Mouse (Mus musculus) midbrain, embryonic 15.5 days (tissue): ENCODE results near the gene Pgbd5. TPM values are rescaled to one million over a fixed set of nuclear protein-coding genes. Genes with fewer than 3 reads are reported as not detected.

Experiments
- ATAC-seq: fragments of 200-750 bp; cut with Nextera tagmentation; replicated peaks from 2 replicates; pipeline ENCODE4 v1.8.0; 2017; ENCODE audit warnings: moderate TSS enrichment
- H3K27ac ChIP-seq: fragments of 300-500 bp; sonication (generic); 2 replicates; pipeline ENCODE4 v1.5.1; 2015; ENCODE audit warnings: mild to moderate bottlenecking, inconsistent platforms
- H3K27me3 ChIP-seq: fragments of 300-500 bp; sonication (generic); replicated peaks from 2 replicates; pipeline ENCODE4 v1.6.1; 2015; ENCODE audit warnings: inconsistent platforms
- H3K36me3 ChIP-seq: fragments of 300-500 bp; sonication (generic); replicated peaks from 2 replicates; pipeline ENCODE4 v1.6.1; 2015; ENCODE audit warnings: inconsistent platforms
- H3K4me1 ChIP-seq: fragments of 300-500 bp; sonication (generic); 2 replicates; pipeline ENCODE4 v1.6.1; 2015; ENCODE audit warnings: inconsistent platforms
- H3K4me2 ChIP-seq: fragments of 300-500 bp; sonication (generic); 2 replicates; pipeline ENCODE4 v1.6.1; 2015; ENCODE audit warnings: inconsistent platforms, mild to moderate bottlenecking, moderate library complexity
- H3K4me3 ChIP-seq: fragments of 300-500 bp; sonication (generic); 2 replicates; pipeline ENCODE4 v1.5.1; 2015; ENCODE audit warnings: mild to moderate bottlenecking, inconsistent platforms
- H3K9ac ChIP-seq: fragments of 300-500 bp; sonication (generic); 2 replicates; pipeline ENCODE4 v1.6.1; 2015; ENCODE audit warnings: mild to moderate bottlenecking, inconsistent platforms
- H3K9me3 ChIP-seq: fragments of 300-500 bp; sonication (generic); 2 replicates; pipeline ENCODE4 v1.6.1; 2016; ENCODE audit warnings: inconsistent platforms
- WGBS: fragments of 180-500 bp; shearing (Covaris S2); methylation state at CpG from one replicate; pipeline ENCODE4 v1.1.7; 2015; ENCODE audit warnings: mixed read lengths; 5-methylcytosine and 5-hydroxymethylcytosine counted together
- polyA plus RNA-seq: library from polyadenylated mRNA; unstranded; fragments of >200 nt; fragmentation: Nextera tagmentation; extraction: Ambion mirVana; gene quantifications from 2 replicates; pipeline ENCODE4 v1.2.1, GENCODE M21; 2015

Pgbd5 gene
- polyA plus RNA-seq, 1 experiment from 2014 or later, result 15.3 TPM

DNA sequence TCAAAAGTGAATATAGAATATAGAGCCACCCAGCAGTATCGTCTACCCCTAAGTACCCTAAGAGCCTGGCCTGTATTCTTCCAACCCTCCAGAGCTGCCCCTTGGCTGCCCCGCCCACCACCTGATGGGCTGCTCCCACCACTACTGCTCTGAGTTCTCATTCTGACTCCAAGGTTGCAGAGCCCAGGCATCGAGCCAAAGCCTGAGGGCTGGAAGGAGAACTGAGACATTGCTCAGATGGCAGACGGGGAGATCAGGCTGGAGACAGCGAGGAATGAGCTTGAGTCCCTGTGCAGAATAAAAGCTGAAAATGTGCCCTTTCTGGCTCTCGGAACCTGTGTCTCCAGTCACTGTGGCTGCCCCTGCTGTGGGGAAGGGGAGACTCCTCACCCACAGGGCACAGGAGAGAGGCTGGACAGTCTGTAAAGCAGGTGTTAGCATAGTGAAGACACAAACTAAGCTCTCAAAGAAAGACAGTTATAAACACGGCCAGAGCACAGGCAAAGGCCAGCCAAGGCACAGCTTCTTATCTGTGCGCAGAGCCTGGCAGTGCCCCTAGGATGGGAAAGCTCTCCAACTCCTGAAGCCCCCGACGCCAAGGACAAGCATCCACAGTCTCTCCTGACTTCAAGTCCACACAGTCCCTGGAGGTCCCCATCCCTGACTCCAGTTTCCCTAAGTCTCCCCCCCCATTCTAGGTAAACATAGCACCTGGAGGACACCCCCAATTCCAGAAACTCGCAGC is 42.0 kb downstream of the Pgbd5 start:
- H3K4me3 ChIP-seq, result no peak overlapping the region
- H3K4me1 ChIP-seq, result no peaks in the 10 kb centered on the region
- H3K36me3 ChIP-seq, result no peaks in the 10 kb centered on the region
- H3K9ac ChIP-seq, result no peak overlapping the region
- H3K9me3 ChIP-seq, result no peaks in the 10 kb centered on the region
- H3K27me3 ChIP-seq, result no peaks in the 10 kb centered on the region
- no peak overlapping the region for H3K27ac ChIP-seq
- H3K4me2 ChIP-seq, result no peak overlapping the region
- 81% methylated on average over 11 of the region's 11 CpGs for WGBS
- no peak for ATAC-seq

DNA sequence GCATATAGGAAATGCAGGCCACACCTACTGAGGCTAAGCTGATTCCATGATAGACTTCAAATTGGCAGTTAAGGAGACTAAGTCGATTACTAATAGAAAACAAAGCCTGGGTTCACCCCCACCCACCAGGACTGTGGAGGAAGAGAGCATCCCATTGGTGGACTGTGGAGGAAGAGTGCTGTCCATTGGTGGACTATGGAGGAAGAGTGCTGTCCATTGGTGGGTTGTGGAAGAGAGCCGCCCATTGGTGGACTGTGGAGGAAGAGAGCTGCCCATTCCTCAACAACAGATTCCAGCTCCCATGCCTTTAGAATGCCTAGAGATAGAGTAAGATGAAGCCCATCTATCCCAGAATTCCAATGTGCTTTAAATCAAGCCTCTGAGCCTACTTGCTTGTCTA is 42.9 kb downstream of the Pgbd5 start:
- H3K9ac ChIP-seq, result no peak overlapping the region
- ATAC-seq, result no peak
- no peaks in the 10 kb centered on the region for H3K9me3 ChIP-seq
- no peak overlapping the region for H3K4me3 ChIP-seq
- H3K36me3 ChIP-seq, result no peaks in the 10 kb centered on the region
- no peaks in the 10 kb centered on the region for H3K4me1 ChIP-seq
- no peak overlapping the region for H3K4me2 ChIP-seq
- no peak overlapping the region for H3K27ac ChIP-seq
- no peaks in the 10 kb centered on the region for H3K27me3 ChIP-seq
- 94% methylated on average over 2 of the region's 2 CpGs for WGBS

DNA sequence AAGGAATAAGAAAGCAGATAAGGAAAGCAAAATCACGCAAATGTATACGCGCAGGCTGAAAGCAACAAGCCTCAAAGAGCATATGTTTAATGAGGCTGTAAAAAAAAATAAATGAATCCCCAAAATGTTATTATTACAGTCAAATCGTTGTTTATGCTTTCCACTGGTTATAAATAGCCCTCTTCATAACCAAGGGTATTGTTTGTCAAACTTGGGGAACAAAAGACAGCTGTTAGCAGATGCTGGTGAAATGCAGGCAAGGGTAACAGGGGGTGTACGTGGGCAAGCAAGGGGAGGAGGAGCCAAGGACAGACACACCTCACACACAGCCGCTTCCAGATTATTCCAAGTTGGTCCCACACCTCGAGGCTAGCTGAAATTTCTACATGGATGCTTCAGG is 44.1 kb downstream of the Pgbd5 start:
- H3K9ac ChIP-seq, result no peak overlapping the region
- H3K27me3 ChIP-seq, result no peaks in the 10 kb centered on the region
- no peaks in the 10 kb centered on the region for H3K36me3 ChIP-seq
- H3K4me3 ChIP-seq, result no peak overlapping the region
- no peak overlapping the region for H3K27ac ChIP-seq
- no peak overlapping the region for H3K4me2 ChIP-seq
- 88% methylated on average over 7 of the region's 7 CpGs for WGBS
- H3K4me1 ChIP-seq, result no peaks in the 10 kb centered on the region
- ATAC-seq, result no peak
- H3K9me3 ChIP-seq, result no peaks in the 10 kb centered on the region

DNA sequence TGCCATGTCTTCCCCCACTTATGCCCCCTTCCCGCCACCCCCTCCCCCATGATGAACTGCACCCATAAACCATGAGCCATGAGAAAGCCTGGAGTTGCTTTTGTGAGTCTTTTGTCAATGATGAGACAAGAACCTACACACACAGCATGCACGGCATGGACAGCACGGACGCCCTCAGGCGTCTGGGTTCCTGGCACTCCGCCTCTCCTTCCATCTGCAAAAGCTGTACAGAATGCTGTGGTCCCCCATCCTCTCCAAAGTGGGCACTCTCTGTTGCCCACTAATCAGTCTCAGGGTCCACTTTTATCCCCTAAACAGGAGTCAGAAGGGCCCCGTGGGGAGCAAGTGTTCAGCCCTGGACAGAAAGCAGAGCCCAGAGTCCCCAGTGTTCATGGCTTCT is 44.5 kb downstream of the Pgbd5 start:
- Histone ChIP-seq H3K27ac (no peak overlapping the region), H3K4me1 (no peaks in the 10 kb centered on the region), H3K9me3 (no peaks in the 10 kb centered on the region), H3K36me3 (no peaks in the 10 kb centered on the region), H3K4me2 (no peak overlapping the region), H3K4me3 (no peak overlapping the region), H3K9ac (no peak overlapping the region), H3K27me3 (no peaks in the 10 kb centered on the region)
- no peak for ATAC-seq
- 84% methylated on average over 7 of the region's 7 CpGs for WGBS

DNA sequence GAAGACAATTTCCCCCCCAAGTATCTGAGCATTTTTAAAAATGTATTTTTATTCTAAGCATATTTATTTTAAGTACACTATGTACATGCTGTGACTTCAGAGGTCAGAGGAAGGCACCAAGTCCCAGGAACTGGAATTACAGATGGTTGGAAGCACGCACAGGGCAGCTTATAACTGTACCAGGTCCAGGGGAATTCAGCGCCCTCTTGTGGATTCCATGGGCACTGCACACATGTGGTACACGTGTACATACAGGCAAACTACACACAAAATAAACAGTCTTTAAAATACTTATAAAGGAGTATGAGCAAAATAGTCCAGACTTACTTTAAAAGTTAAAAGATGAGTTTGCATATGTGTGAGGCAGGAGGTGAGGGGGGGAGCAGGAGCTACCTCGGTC is 45.5 kb downstream of the Pgbd5 start:
- Histone ChIP-seq H3K9me3 (no peaks in the 10 kb centered on the region), H3K4me1 (no peaks in the 10 kb centered on the region), H3K27me3 (no peaks in the 10 kb centered on the region), H3K4me3 (no peak overlapping the region), H3K27ac (no peak overlapping the region), H3K36me3 (no peaks in the 10 kb centered on the region), H3K9ac (no peak overlapping the region), H3K4me2 (no peak overlapping the region)
- 80% methylated on average over 4 of the region's 4 CpGs for WGBS
- ATAC-seq, result no peak

DNA sequence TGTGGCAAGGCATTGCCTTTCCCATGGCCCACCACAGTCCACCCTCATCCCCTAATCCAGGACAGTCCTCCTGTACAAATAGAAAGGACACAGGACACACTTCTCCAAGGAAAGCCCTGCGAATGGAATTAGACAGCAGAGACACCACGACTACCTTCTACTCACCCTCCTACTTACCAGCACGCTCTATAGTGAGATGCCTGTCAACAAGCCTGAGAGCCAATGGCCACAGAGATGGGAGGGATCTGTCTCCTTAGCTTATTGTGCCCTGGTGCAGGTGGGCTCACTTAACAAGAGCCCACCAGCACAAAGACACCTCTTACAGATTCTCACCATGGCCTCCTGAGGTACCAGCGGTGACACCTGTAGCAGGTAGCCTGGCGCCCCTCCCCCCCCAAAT is 46.4 kb downstream of the Pgbd5 start:
- Histone ChIP-seq H3K27me3 (no peaks in the 10 kb centered on the region), H3K4me3 (no peak overlapping the region), H3K27ac (no peak overlapping the region), H3K9me3 (no peaks in the 10 kb centered on the region), H3K9ac (no peak overlapping the region), H3K4me2 (no peak overlapping the region), H3K36me3 (no peaks in the 10 kb centered on the region), H3K4me1 (no peaks in the 10 kb centered on the region)
- ATAC-seq, result no peak
- WGBS, result 90% methylated on average over 5 of the region's 5 CpGs

DNA sequence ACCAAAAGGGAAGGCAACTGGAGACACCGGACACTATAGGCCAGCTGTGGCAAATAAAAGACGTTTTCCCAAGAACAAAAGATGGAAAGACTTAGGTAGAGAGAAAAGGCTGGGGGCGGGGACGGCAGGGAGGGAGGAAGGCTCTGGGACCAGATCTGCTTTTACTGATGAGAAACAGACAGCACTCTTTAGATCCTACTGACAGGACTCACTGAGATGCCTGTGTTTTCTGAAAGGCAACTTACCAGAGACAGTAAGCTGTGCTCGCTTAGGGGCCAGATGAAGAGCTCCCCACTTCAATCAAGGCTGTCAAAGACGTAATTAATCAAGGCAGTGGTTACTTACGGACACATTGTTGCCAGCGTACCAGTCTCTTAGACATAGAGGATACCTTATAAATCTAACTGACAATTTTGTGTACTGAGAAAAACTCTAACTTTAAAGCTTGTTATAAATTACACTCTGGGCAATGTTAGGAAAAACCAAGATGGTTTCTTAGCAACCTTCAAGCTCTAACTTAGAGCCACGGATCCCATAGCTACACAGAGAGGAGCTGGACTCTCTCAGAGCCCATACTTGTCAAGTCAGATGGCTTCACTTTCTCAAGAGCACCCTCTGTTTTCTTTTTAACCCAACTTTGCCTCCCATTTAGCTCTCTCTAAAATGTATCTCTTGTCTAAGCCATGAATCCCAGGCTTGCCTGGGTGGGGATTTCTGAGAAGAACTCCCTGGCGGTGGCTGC is 47.0 kb downstream of the Pgbd5 start:
- H3K36me3 ChIP-seq, result no peaks in the 10 kb centered on the region
- H3K9ac ChIP-seq, result no peak overlapping the region
- no peaks in the 10 kb centered on the region for H3K27me3 ChIP-seq
- no peak overlapping the region for H3K4me3 ChIP-seq
- no peaks in the 10 kb centered on the region for H3K4me1 ChIP-seq
- ATAC-seq, result no peak
- H3K9me3 ChIP-seq, result no peaks in the 10 kb centered on the region
- 58% methylated on average over 10 of the region's 10 CpGs for WGBS
- no peak overlapping the region for H3K27ac ChIP-seq
- no peak overlapping the region for H3K4me2 ChIP-seq

DNA sequence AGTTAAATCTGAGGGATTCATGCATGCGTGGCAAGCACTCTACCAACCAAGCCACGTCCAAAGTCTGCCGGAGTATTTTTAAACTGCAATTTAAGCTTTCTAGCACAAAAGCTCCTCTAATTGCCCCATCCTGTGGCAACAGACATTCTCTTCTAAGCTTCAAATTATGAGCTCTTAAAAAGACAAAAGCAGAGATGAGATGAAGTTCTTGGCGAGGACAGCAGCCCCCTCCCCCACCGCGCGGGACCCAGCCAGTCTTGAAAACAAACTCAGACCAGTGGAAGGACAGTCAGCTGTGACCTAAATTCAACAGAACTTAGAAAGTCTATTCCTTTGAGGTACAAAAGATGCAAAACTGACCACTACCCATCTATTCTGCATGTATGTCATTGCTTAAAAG is 48.3 kb downstream of the Pgbd5 start:
- H3K4me2 ChIP-seq, result no peak overlapping the region
- no peak overlapping the region for H3K4me3 ChIP-seq
- 86% methylated on average over 7 of the region's 7 CpGs for WGBS
- no peak for ATAC-seq
- no peak overlapping the region for H3K9ac ChIP-seq
- no peaks in the 10 kb centered on the region for H3K9me3 ChIP-seq
- no peaks in the 10 kb centered on the region for H3K4me1 ChIP-seq
- H3K27ac ChIP-seq, result no peak overlapping the region
- no peaks in the 10 kb centered on the region for H3K27me3 ChIP-seq
- no peaks in the 10 kb centered on the region for H3K36me3 ChIP-seq

DNA sequence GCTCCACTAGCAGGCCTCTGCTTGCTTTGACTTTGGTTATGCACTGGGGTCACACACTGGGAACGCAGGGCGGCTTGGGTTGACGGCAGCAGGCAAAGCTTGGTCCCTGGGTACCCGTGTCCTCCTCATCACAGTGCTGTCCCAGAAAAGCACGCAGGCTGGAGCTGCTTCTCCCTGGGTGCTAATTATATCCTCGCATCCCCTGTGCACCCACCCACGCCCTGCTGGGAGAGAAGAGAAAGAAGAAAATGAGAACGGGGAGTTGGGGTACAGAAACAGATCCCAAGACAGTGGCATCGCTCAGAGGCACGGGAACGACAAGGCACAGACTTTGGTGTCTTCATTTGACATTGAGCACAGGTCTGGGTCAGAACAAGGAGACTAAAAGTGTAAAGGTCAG is 50.0 kb downstream of the Pgbd5 start:
- Histone ChIP-seq H3K9me3 (no peaks in the 10 kb centered on the region), H3K4me1 (no peaks in the 10 kb centered on the region), H3K4me3 (no peak overlapping the region), H3K4me2 (no peak overlapping the region), H3K9ac (no peak overlapping the region), H3K27ac (no peak overlapping the region), H3K27me3 (no peaks in the 10 kb centered on the region), H3K36me3 (no peaks in the 10 kb centered on the region)
- 91% methylated on average over 11 of the region's 11 CpGs for WGBS
- ATAC-seq, result no peak

DNA sequence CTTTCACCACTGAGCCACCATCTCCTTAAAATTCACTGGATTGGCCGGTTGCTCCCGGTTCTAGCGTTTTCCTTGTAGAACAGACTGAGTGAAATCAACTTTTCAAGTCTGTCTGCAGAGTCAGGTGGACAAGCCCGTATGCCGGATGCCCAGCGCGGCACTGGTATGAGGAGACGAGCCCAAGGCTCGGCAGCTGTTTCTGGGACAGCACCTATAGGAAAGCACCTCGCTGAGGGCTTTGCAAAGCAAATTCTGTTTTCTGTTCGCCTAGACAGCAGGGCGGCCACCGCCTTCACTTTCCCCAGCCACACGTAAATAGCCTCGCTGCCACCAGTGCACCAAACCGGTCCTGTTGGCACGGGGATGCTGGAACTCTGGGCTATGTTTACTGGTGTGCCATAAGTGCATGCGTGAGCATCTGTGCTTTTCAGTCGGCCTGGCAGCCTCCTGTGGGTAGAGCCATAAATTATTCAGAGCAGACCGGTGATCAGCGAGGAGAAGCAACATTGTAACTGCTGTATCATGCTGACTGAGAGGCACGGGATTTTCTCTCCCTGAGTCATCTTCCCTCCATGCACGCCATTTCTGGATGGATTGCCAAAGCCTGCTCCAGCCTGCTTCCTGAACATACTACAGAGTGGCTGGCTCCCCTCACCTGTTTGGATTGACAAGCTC is 53.1 kb downstream of the Pgbd5 start:
- no peaks in the 10 kb centered on the region for H3K27me3 ChIP-seq
- 0 out of 2 replicates have a peak, but pooled peaks have one; percentile 70 for ATAC-seq
- WGBS, result 74% methylated on average over 23 of the region's 23 CpGs
- H3K4me2 ChIP-seq, result no peak overlapping the region
- H3K9ac ChIP-seq, result no peak overlapping the region
- H3K27ac ChIP-seq, result no peak overlapping the region
- no peaks in the 10 kb centered on the region for H3K9me3 ChIP-seq
- H3K36me3 ChIP-seq, result no peaks in the 10 kb centered on the region
- H3K4me3 ChIP-seq, result no peak overlapping the region
- H3K4me1 ChIP-seq, result peaks cover 7% of the 10 kb centered on the region

DNA sequence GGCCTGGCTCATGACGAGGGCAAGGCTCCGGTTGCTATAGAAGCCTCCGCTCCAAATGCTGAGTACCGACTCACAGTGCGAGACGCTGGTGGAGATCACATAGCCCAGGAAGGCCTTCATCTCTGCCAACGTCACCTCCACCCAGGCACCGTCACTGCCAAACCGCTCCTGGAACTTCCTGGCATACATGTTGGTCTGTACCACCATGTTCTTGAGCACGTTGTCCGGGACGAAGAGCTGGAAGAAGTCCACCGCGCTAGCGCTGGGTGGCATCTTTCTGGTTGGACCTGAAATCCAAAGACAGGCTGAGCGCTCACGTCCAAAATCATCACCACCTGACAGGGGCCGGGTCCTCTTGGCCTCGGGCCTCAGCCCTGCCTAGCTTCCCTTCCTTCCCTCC is 55.1 kb downstream of the Pgbd5 start:
- Histone ChIP-seq H3K9me3 (no peaks in the 10 kb centered on the region), H3K36me3 (no peaks in the 10 kb centered on the region), H3K4me3 (no peak overlapping the region), H3K9ac (no peak overlapping the region), H3K4me1 (peaks cover 7% of the 10 kb centered on the region), H3K27ac (no peak overlapping the region), H3K4me2 (no peak overlapping the region), H3K27me3 (no peaks in the 10 kb centered on the region)
- no peak for ATAC-seq
- WGBS, result 95% methylated on average over 19 of the region's 19 CpGs

DNA sequence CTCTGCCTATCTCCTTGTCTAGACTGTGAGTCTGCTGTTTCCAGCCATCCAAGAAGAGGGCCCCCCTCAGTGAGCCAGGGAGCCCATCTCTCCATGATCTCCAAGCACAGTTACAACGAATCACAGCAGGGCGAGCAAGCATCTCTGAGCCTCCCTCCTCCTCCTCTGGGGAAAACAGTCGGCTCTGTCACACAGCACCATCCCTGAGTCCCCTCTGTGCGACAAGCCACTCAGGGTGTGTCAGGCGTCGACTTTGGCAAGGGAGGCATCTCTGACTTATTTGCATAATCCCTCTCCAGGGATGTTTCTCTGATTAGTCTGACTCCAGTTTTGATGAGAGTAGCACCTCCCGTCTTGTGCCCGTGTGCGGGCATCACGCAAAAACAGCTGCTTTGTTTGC is 57.2 kb downstream of the Pgbd5 start:
- Histone ChIP-seq H3K27me3 (no peaks in the 10 kb centered on the region), H3K4me3 (no peak overlapping the region), H3K9me3 (no peaks in the 10 kb centered on the region), H3K36me3 (no peaks in the 10 kb centered on the region), H3K27ac (peak overlapping the region; percentile 37), H3K4me1 (peaks cover 7% of the 10 kb centered on the region), H3K9ac (no peak overlapping the region), H3K4me2 (no peak overlapping the region)
- ATAC-seq, result no peak
- WGBS, result 16% methylated on average over 10 of the region's 10 CpGs
